Mouse (Mus musculus): ENCODE data around the gene Thoc5. TPM values are rescaled to one million over a fixed set of nuclear protein-coding genes. Genes with fewer than 3 reads are reported as not detected.

Gene Thoc5
- polyA plus RNA-seq, 1 experiment from 2014 or later = 61.1 TPM

GRCm38 (mm10) chr11:4886987-4887386 is 8.1 kb upstream of the Thoc5 start:
- peaks cover 13% of the 10 kb centered on the region for H3K36me3 ChIP-seq (ENCODE audit: control insufficient read depth, insufficient read depth, low read length)
- H3K27ac ChIP-seq (ENCODE audit: low read depth, low read length) = no peak overlapping the region
- 94% methylated on average over 3 of the region's 3 CpGs for WGBS
- DNase-seq (ENCODE audit: low spot score) (no peak), ATAC-seq (ENCODE audit: insufficient read depth, low FRiP score, low TSS enrichment) (no peak)
- no peak overlapping the region for H3K4me2 ChIP-seq (ENCODE audit: low read depth)
- H3K9ac ChIP-seq (ENCODE audit: low read length) = no peak overlapping the region
- H3K27me3 ChIP-seq (ENCODE audit: control insufficient read depth, insufficient read depth, low read length) = no peaks in the 10 kb centered on the region
- no peaks in the 10 kb centered on the region for H3K9me3 ChIP-seq (ENCODE audit: control insufficient read depth, low read length)
- no peak overlapping the region for H3K4me3 ChIP-seq (ENCODE audit: low read depth, low read length)
- peaks cover 4% of the 10 kb centered on the region; the same call in 1 of the 2 replicates for H3K4me1 ChIP-seq (ENCODE audit: control insufficient read depth, insufficient read depth, low read length)

- Histone ChIP-seq H3K4me1 (ENCODE audit: control insufficient read depth, insufficient read depth, low read length) (no peaks in the 10 kb centered on the region), H3K36me3 (ENCODE audit: control insufficient read depth, insufficient read depth, low read length) (peaks cover 5% of the 10 kb centered on the region), H3K4me2 (ENCODE audit: low read depth) (no peak overlapping the region), H3K4me3 (ENCODE audit: low read depth, low read length) (no peak overlapping the region), H3K9me3 (ENCODE audit: control insufficient read depth, low read length) (no peaks in the 10 kb centered on the region), H3K27ac (ENCODE audit: low read depth, low read length) (no peak overlapping the region), H3K9ac (ENCODE audit: low read length) (no peak overlapping the region), H3K27me3 (ENCODE audit: control insufficient read depth, insufficient read depth, low read length) (no peaks in the 10 kb centered on the region)
- WGBS = 69% methylated on average over 5 of the region's 5 CpGs
- DNase-seq (ENCODE audit: low spot score) (no peak), ATAC-seq (ENCODE audit: insufficient read depth, low FRiP score, low TSS enrichment) (no peak)
Measured at GRCm38 (mm10) chr11:4900437-4900836, 5.3 kb downstream of the Thoc5 start.

- ATAC-seq (ENCODE audit: insufficient read depth, low FRiP score, low TSS enrichment) = no peak
- peaks cover 8% of the 10 kb centered on the region for H3K36me3 ChIP-seq (ENCODE audit: control insufficient read depth, insufficient read depth, low read length)
- 87% methylated on average over 6 of the region's 6 CpGs for WGBS
Measured at GRCm38 (mm10) chr11:4901956-4902355, 6.8 kb downstream of the Thoc5 start.

GRCm38 (mm10) chr11:4906231-4906630 is 11.1 kb downstream of the Thoc5 start:
- Histone ChIP-seq H3K4me2 (ENCODE audit: low read depth) (no peak overlapping the region), H3K4me3 (ENCODE audit: low read depth, low read length) (no peak overlapping the region), H3K27ac (ENCODE audit: low read depth, low read length) (no peak overlapping the region), H3K9me3 (ENCODE audit: control insufficient read depth, low read length) (no peaks in the 10 kb centered on the region), H3K9ac (ENCODE audit: low read length) (no peak overlapping the region), H3K27me3 (ENCODE audit: control insufficient read depth, insufficient read depth, low read length) (no peaks in the 10 kb centered on the region), H3K36me3 (ENCODE audit: control insufficient read depth, insufficient read depth, low read length) (peaks cover 11% of the 10 kb centered on the region), H3K4me1 (ENCODE audit: control insufficient read depth, insufficient read depth, low read length) (no peaks in the 10 kb centered on the region)
- WGBS = 92% methylated on average over 6 of the region's 6 CpGs
- DNase-seq (ENCODE audit: low spot score) = no peak
- ATAC-seq (ENCODE audit: insufficient read depth, low FRiP score, low TSS enrichment) = no peak

More at GRCm38 (mm10) chr11:4901956-4902355, 6.8 kb downstream of the Thoc5 start:
- H3K9me3 ChIP-seq (ENCODE audit: control insufficient read depth, low read length) = no peaks in the 10 kb centered on the region
- H3K27ac ChIP-seq (ENCODE audit: low read depth, low read length) = no peak overlapping the region
- H3K4me3 ChIP-seq (ENCODE audit: low read depth, low read length) = no peak overlapping the region
- no peaks in the 10 kb centered on the region for H3K4me1 ChIP-seq (ENCODE audit: control insufficient read depth, insufficient read depth, low read length)
- DNase-seq (ENCODE audit: low spot score) = no peak
- H3K9ac ChIP-seq (ENCODE audit: low read length) = no peak overlapping the region
- H3K27me3 ChIP-seq (ENCODE audit: control insufficient read depth, insufficient read depth, low read length) = no peaks in the 10 kb centered on the region
- no peak overlapping the region for H3K4me2 ChIP-seq (ENCODE audit: low read depth)

GRCm38 (mm10) chr11:4916068-4916467 is 20.9 kb downstream of the Thoc5 start:
- Histone ChIP-seq H3K27ac (ENCODE audit: low read depth, low read length) (no peak overlapping the region), H3K4me3 (ENCODE audit: low read depth, low read length) (no peak overlapping the region), H3K4me1 (ENCODE audit: control insufficient read depth, insufficient read depth, low read length) (no peaks in the 10 kb centered on the region), H3K4me2 (ENCODE audit: low read depth) (no peak overlapping the region), H3K36me3 (ENCODE audit: control insufficient read depth, insufficient read depth, low read length) (peaks cover 25% of the 10 kb centered on the region), H3K27me3 (ENCODE audit: control insufficient read depth, insufficient read depth, low read length) (no peaks in the 10 kb centered on the region), H3K9me3 (ENCODE audit: control insufficient read depth, low read length) (no peaks in the 10 kb centered on the region), H3K9ac (ENCODE audit: low read length) (no peak overlapping the region)
- DNase-seq (ENCODE audit: low spot score) = peak; percentile 60
- 40% methylated on average over 1 of the region's 1 CpGs for WGBS
- no peak for ATAC-seq (ENCODE audit: insufficient read depth, low FRiP score, low TSS enrichment)

GRCm38 (mm10) chr11:4921281-4921680 is 26.2 kb downstream of the Thoc5 start:
- Histone ChIP-seq H3K9ac (ENCODE audit: low read length) (no peak overlapping the region), H3K36me3 (ENCODE audit: control insufficient read depth, insufficient read depth, low read length) (peaks cover 24% of the 10 kb centered on the region), H3K27ac (ENCODE audit: low read depth, low read length) (no peak overlapping the region), H3K27me3 (ENCODE audit: control insufficient read depth, insufficient read depth, low read length) (no peaks in the 10 kb centered on the region), H3K4me3 (ENCODE audit: low read depth, low read length) (no peak overlapping the region), H3K4me1 (ENCODE audit: control insufficient read depth, insufficient read depth, low read length) (no peaks in the 10 kb centered on the region), H3K9me3 (ENCODE audit: control insufficient read depth, low read length) (no peaks in the 10 kb centered on the region), H3K4me2 (ENCODE audit: low read depth) (no peak overlapping the region)
- WGBS = 95% methylated on average over 2 of the region's 2 CpGs
- no peak for DNase-seq (ENCODE audit: low spot score)
- no peak for ATAC-seq (ENCODE audit: insufficient read depth, low FRiP score, low TSS enrichment)

GRCm38 (mm10) chr11:4921751-4922150 is 26.6 kb downstream of the Thoc5 start:
- no peaks in the 10 kb centered on the region for H3K4me1 ChIP-seq (ENCODE audit: control insufficient read depth, insufficient read depth, low read length)
- peaks cover 24% of the 10 kb centered on the region for H3K36me3 ChIP-seq (ENCODE audit: control insufficient read depth, insufficient read depth, low read length)
- no peak overlapping the region for H3K9ac ChIP-seq (ENCODE audit: low read length)
- no peak overlapping the region for H3K4me2 ChIP-seq (ENCODE audit: low read depth)
- 90% methylated on average over 7 of the region's 7 CpGs for WGBS
- no peaks in the 10 kb centered on the region for H3K27me3 ChIP-seq (ENCODE audit: control insufficient read depth, insufficient read depth, low read length)
- no peaks in the 10 kb centered on the region for H3K9me3 ChIP-seq (ENCODE audit: control insufficient read depth, low read length)
- H3K4me3 ChIP-seq (ENCODE audit: low read depth, low read length) = no peak overlapping the region
- no peak overlapping the region for H3K27ac ChIP-seq (ENCODE audit: low read depth, low read length)
- DNase-seq (ENCODE audit: low spot score) (no peak), ATAC-seq (ENCODE audit: insufficient read depth, low FRiP score, low TSS enrichment) (no peak)

GRCm38 (mm10) chr11:4927224-4927623 is 32.1 kb downstream of the Thoc5 start:
- H3K27ac ChIP-seq (ENCODE audit: low read depth, low read length) = no peak overlapping the region
- no peak overlapping the region for H3K4me3 ChIP-seq (ENCODE audit: low read depth, low read length)
- peaks cover 28% of the 10 kb centered on the region for H3K36me3 ChIP-seq (ENCODE audit: control insufficient read depth, insufficient read depth, low read length)
- no peak for DNase-seq (ENCODE audit: low spot score)
- H3K9ac ChIP-seq (ENCODE audit: low read length) = no peak overlapping the region
- ATAC-seq (ENCODE audit: insufficient read depth, low FRiP score, low TSS enrichment) = no peak
- no peaks in the 10 kb centered on the region for H3K27me3 ChIP-seq (ENCODE audit: control insufficient read depth, insufficient read depth, low read length)
- H3K4me2 ChIP-seq (ENCODE audit: low read depth) = no peak overlapping the region
- no peaks in the 10 kb centered on the region for H3K4me1 ChIP-seq (ENCODE audit: control insufficient read depth, insufficient read depth, low read length)
- no peaks in the 10 kb centered on the region for H3K9me3 ChIP-seq (ENCODE audit: control insufficient read depth, low read length)
- WGBS = 82% methylated on average over 3 of the region's 3 CpGs

- H3K4me1 ChIP-seq (ENCODE audit: control insufficient read depth, insufficient read depth, low read length) = no peaks in the 10 kb centered on the region
- no peak overlapping the region for H3K27ac ChIP-seq (ENCODE audit: low read depth, low read length)
- 88% methylated on average over 1 of the region's 1 CpGs for WGBS
- peaks cover 14% of the 10 kb centered on the region for H3K36me3 ChIP-seq (ENCODE audit: control insufficient read depth, insufficient read depth, low read length)
- H3K9ac ChIP-seq (ENCODE audit: low read length) = no peak overlapping the region
- H3K4me3 ChIP-seq (ENCODE audit: low read depth, low read length) = no peak overlapping the region
- DNase-seq (ENCODE audit: low spot score) = no peak
- no peaks in the 10 kb centered on the region for H3K9me3 ChIP-seq (ENCODE audit: control insufficient read depth, low read length)
- H3K4me2 ChIP-seq (ENCODE audit: low read depth) = no peak overlapping the region
- no peak for ATAC-seq (ENCODE audit: insufficient read depth, low FRiP score, low TSS enrichment)
- no peaks in the 10 kb centered on the region for H3K27me3 ChIP-seq (ENCODE audit: control insufficient read depth, insufficient read depth, low read length)
Measured at GRCm38 (mm10) chr11:4931009-4931601, 36.0 kb downstream of the Thoc5 start.
